Mouse (Mus musculus) hindbrain, embryonic 11.5 days (tissue): ENCODE measurements around the gene Borcs6. TPM values are rescaled to one million over a fixed set of nuclear protein-coding genes. Genes with fewer than 3 reads are reported as not detected.

Experiments used
- ATAC-seq: fragments of 200-750 bp; cut with Nextera tagmentation; 2 replicates; pipeline ENCODE4 v1.8.0; 2017; ENCODE audit warnings: mild to moderate bottlenecking, moderate TSS enrichment, moderate library complexity; ENCODE audit not compliant: low FRiP score
- DNase-seq: peaks from one replicate; pipeline ENCODE4 v3.0.0-alpha.2; 2015; ENCODE audit warnings: low spot score
- H3K27ac ChIP-seq: fragments of 300-500 bp; sonication (generic); 2 replicates; pipeline ENCODE4 v1.5.1; 2014; ENCODE audit warnings: mild to moderate bottlenecking, low read depth, low read length
- H3K27me3 ChIP-seq: fragments of 300-500 bp; sonication (generic); 2 replicates; pipeline ENCODE4 v1.6.1; 2014; ENCODE audit warnings: mild to moderate bottlenecking, low read length, moderate library complexity, mixed read lengths; ENCODE audit not compliant: control insufficient read depth, insufficient read depth
- H3K36me3 ChIP-seq: fragments of 300-500 bp; sonication (generic); 2 replicates; pipeline ENCODE4 v1.6.1; 2014; ENCODE audit warnings: mild to moderate bottlenecking, low read length, moderate library complexity, mixed read lengths; ENCODE audit not compliant: control insufficient read depth, insufficient read depth
- H3K4me1 ChIP-seq: fragments of 300-500 bp; sonication (generic); replicated peaks from 2 replicates; pipeline ENCODE4 v1.6.1; 2014; ENCODE audit warnings: low read length, mixed read lengths; ENCODE audit not compliant: control insufficient read depth, insufficient read depth
- H3K4me2 ChIP-seq: fragments of 300-500 bp; sonication (generic); replicated peaks from 2 replicates; pipeline ENCODE4 v1.6.1; 2014; ENCODE audit warnings: mild to moderate bottlenecking, low read depth, low read length
- H3K4me3 ChIP-seq: fragments of 300-500 bp; sonication (generic); 2 replicates; pipeline ENCODE4 v1.5.1; 2014; ENCODE audit warnings: low read depth, low read length
- H3K9ac ChIP-seq: fragments of 300-500 bp; sonication (generic); 2 replicates; pipeline ENCODE4 v1.6.1; 2014; ENCODE audit warnings: low read depth, low read length
- H3K9me3 ChIP-seq: fragments of 300-500 bp; sonication (generic); 2 replicates; pipeline ENCODE4 v1.6.1; 2016; ENCODE audit warnings: low read length; ENCODE audit not compliant: control insufficient read depth
- WGBS: fragments of 180-500 bp; shearing (Covaris S2); extraction: QIAGEN DNeasy Blood & Tissue Kit; methylation state at CpG from one replicate; pipeline ENCODE4 v1.1.7; 2014; 5-methylcytosine and 5-hydroxymethylcytosine counted together
- polyA plus RNA-seq: library from polyadenylated mRNA; unstranded; fragments of >200 nt; fragmentation: Nextera tagmentation; extraction: Ambion mirVana; gene quantifications from 2 replicates; pipeline ENCODE4 v1.2.1, GENCODE M21; 2014

The Borcs6 gene
- polyA plus RNA-seq, 1 experiment from 2014 or later: 9.8 TPM

- under 1% methylated on average over 47 of the region's 47 CpGs for WGBS
- DNase-seq (peak; percentile 95), ATAC-seq (peak; percentile 92)
- Histone ChIP-seq H3K4me3 (peak within 1 kb of the TSS; percentile 59), H3K27ac (peak within 1 kb of the TSS; percentile 82), H3K9me3 (no peaks in the 10 kb centered on the region), H3K4me2 (peak within 1 kb of the TSS; percentile 85), H3K36me3 (no peaks in the 10 kb centered on the region), H3K9ac (peak within 1 kb of the TSS; percentile 81), H3K4me1 (peaks cover 7% of the 10 kb centered on the region), H3K27me3 (no peaks in the 10 kb centered on the region)
Measured at GRCm38 (mm10) chr11:69070590-69071222, 11.2 kb downstream of the Borcs6 start, which contains the start of gene Tmem107. Gene Tmem107, plus strand, starts transcription at chr11:69070806.

- WGBS: 24% methylated on average over 9 of the region's 9 CpGs
- Histone ChIP-seq H3K4me1 (peaks cover 7% of the 10 kb centered on the region), H3K27ac (peak overlapping the region; percentile 82; the same call in 1 of the 2 replicates)
Measured at GRCm38 (mm10) chr11:69071262-69071661, 11.7 kb downstream of the Borcs6 start.

GRCm38 (mm10) chr11:69072234-69072633 is 12.7 kb downstream of the Borcs6 start:
- Histone ChIP-seq H3K4me1 (peaks cover 7% of the 10 kb centered on the region), H3K36me3 (no peaks in the 10 kb centered on the region), H3K9me3 (no peaks in the 10 kb centered on the region), H3K4me3 (peak overlapping the region; percentile 26; the same call in 1 of the 2 replicates), H3K4me2 (peak overlapping the region; percentile 39), H3K27me3 (no peaks in the 10 kb centered on the region), H3K27ac (peak overlapping the region; percentile 43; the same call in 1 of the 2 replicates), H3K9ac (no peak overlapping the region)
- 82% methylated on average over 11 of the region's 11 CpGs for WGBS
- ATAC-seq (no peak), DNase-seq (no peak)

More at GRCm38 (mm10) chr11:69071262-69071661, 11.7 kb downstream of the Borcs6 start:
- ATAC-seq (no peak), DNase-seq (no peak)
- Histone ChIP-seq H3K4me2 (peak overlapping the region; percentile 85), H3K9ac (peak overlapping the region; percentile 81), H3K9me3 (no peaks in the 10 kb centered on the region), H3K36me3 (no peaks in the 10 kb centered on the region), H3K27me3 (no peaks in the 10 kb centered on the region), H3K4me3 (peak overlapping the region; percentile 59)

- no peak for ATAC-seq
- 11% methylated on average over 9 of the region's 9 CpGs for whole genome bisulfite sequencing
Measured at GRCm38 (mm10) chr11:69072666-69073064, 13.1 kb downstream of the Borcs6 start.

GRCm38 (mm10) chr11:69073065-69073888 is 13.8 kb downstream of the Borcs6 start:
- Histone ChIP-seq H3K27me3 (no peaks in the 10 kb centered on the region), H3K36me3 (no peaks in the 10 kb centered on the region), H3K9me3 (no peaks in the 10 kb centered on the region), H3K9ac (peak overlapping the region; percentile 62), H3K4me1 (peaks cover 7% of the 10 kb centered on the region), H3K4me3 (peak overlapping the region; percentile 26), H3K4me2 (peak overlapping the region; percentile 39), H3K27ac (peak overlapping the region; percentile 83)
- ATAC-seq: peak; percentile 71
- WGBS: under 1% methylated on average over 14 of the region's 14 CpGs
- peak; percentile 91 for DNase-seq

More at GRCm38 (mm10) chr11:69072666-69073064, 13.1 kb downstream of the Borcs6 start:
- Histone ChIP-seq H3K4me2 (peak overlapping the region; percentile 39), H3K4me3 (peak overlapping the region; percentile 26), H3K4me1 (peaks cover 7% of the 10 kb centered on the region), H3K27me3 (no peaks in the 10 kb centered on the region), H3K27ac (peak overlapping the region; percentile 43), H3K36me3 (no peaks in the 10 kb centered on the region), H3K9ac (no peak overlapping the region), H3K9me3 (no peaks in the 10 kb centered on the region)
- no peak for DNase-seq

- no peak for ATAC-seq
- Histone ChIP-seq H3K4me1 (peaks cover 7% of the 10 kb centered on the region), H3K4me2 (no peak overlapping the region), H3K36me3 (no peaks in the 10 kb centered on the region), H3K4me3 (no peak overlapping the region), H3K9me3 (no peaks in the 10 kb centered on the region), H3K9ac (no peak overlapping the region), H3K27ac (0 out of 2 replicates have a peak overlapping the region, but pooled peaks have one; percentile 33), H3K27me3 (no peaks in the 10 kb centered on the region)
- no peak for DNase-seq
- 51% methylated on average over 6 of the region's 6 CpGs for WGBS
Measured at GRCm38 (mm10) chr11:69073951-69074775, 14.6 kb downstream of the Borcs6 start.

GRCm38 (mm10) chr11:69074776-69075069 is 15.2 kb downstream of the Borcs6 start:
- H3K4me1 ChIP-seq: peaks cover 7% of the 10 kb centered on the region
- 51% methylated on average over 2 of the region's 2 CpGs for WGBS
- H3K27me3 ChIP-seq: no peaks in the 10 kb centered on the region
- H3K4me3 ChIP-seq: no peak overlapping the region
- H3K9me3 ChIP-seq: no peaks in the 10 kb centered on the region
- no peak overlapping the region for H3K4me2 ChIP-seq
- DNase-seq (no peak), ATAC-seq (no peak)
- H3K36me3 ChIP-seq: no peaks in the 10 kb centered on the region
- H3K9ac ChIP-seq: no peak overlapping the region
- H3K27ac ChIP-seq: no peak overlapping the region

- H3K9ac ChIP-seq: no peak overlapping the region
- DNase-seq (peak; percentile 36), ATAC-seq (no peak)
- H3K27me3 ChIP-seq: no peaks in the 10 kb centered on the region
- no peak overlapping the region for H3K4me3 ChIP-seq
- H3K4me2 ChIP-seq: no peak overlapping the region
- peaks cover 7% of the 10 kb centered on the region for H3K4me1 ChIP-seq
- H3K27ac ChIP-seq: no peak overlapping the region
- no peaks in the 10 kb centered on the region for H3K9me3 ChIP-seq
- no peaks in the 10 kb centered on the region for H3K36me3 ChIP-seq
- 49% methylated on average over 8 of the region's 9 CpGs for WGBS
Measured at GRCm38 (mm10) chr11:69075764-69076479, 16.4 kb downstream of the Borcs6 start.
